Mouse (Mus musculus): ENCODE results near the gene Abtb2.

GRCm38 (mm10) chr2:103745481-103745880 is 179.4 kb downstream of the Abtb2 start:
- no peak for TF ChIP-seq ZC3H11A (IDR thresholded peaks at IDR 0.05; ENCODE audit: borderline replicate concordance, low read depth, low read length)
- no peak for TF ChIP-seq CHD2 (IDR thresholded peaks at IDR 0.05; ENCODE audit: low read depth, low read length)
- TF ChIP-seq HCFC1 (IDR thresholded peaks at IDR 0.05; ENCODE audit: borderline replicate concordance, insufficient read depth, low read length): no peak
- no peak for TF ChIP-seq ZNF384 (IDR thresholded peaks at IDR 0.05; ENCODE audit: low read depth, low read length)

All from ES-E14 (cell line).